In the genomic region with DNA sequence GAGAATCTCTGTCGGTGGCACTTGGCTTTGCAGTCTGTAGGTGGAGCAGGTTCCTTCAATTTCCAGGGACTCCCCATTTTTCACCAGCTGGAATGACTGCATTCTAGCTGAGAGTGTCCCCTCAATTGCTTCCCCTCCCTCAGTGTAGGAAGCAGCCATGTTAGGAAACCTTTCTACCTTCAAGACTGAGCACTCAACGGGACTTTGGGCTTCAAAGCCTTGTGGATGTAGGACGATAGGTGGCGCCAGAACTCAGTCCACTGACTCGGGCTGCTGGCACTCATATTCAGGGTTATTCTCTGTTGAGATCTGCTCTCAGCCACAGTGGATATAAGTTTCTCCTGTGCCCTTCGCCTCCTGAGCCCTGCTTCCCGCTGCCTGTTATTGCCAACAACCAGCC, we compare ENCODE assay signal across 9 mouse cellular contexts. TPM values are rescaled to one million over a fixed set of nuclear protein-coding genes. Genes with fewer than 3 reads are reported as not detected.
DNase-seq lines count a peak whose midpoint lies in the region; ATAC-seq lines count a peak whose summit lies in the region.
"Had no signal": no experiment of that assay in that cellular context is flagged by ENCODE, and none has a peak within 500 bp of the region (broad histone marks: within the 10 kb centered on the region; RNA-seq: fewer than 3 reads in every experiment).

No protein-coding gene starts in this region.

- no peak overlapping the region for H3K9ac ChIP-seq in embryonic facial prominence, embryonic 15.5 days
- H3K9ac ChIP-seq in heart, embryonic 13.5 days, result no peak overlapping the region
- H3K9ac ChIP-seq in lung, embryonic 16.5 days (ENCODE audit: low read length), result no peak overlapping the region

- 0 out of 2 replicates have a peak, but pooled peaks cover 3% of the 10 kb centered on the region for H3K4me1 ChIP-seq in embryonic facial prominence, embryonic 15.5 days
- peaks cover 9% of the 10 kb centered on the region for H3K4me1 ChIP-seq in heart, embryonic 13.5 days
- no peaks in the 10 kb centered on the region; the same call in 1 of the 2 replicates for H3K4me1 ChIP-seq in lung, embryonic 16.5 days (replicated peaks; ENCODE audit: control insufficient read depth, insufficient read depth, low read length)

- no peaks in the 10 kb centered on the region for H3K36me3 ChIP-seq in embryonic facial prominence, embryonic 15.5 days
- no peaks in the 10 kb centered on the region for H3K36me3 ChIP-seq in heart, embryonic 13.5 days
- no peaks in the 10 kb centered on the region for H3K36me3 ChIP-seq in lung, embryonic 16.5 days (ENCODE audit: control insufficient read depth, insufficient read depth, low read length)

- ATAC-seq in embryonic facial prominence, embryonic 15.5 days (ENCODE audit: insufficient number of reproducible peaks, low FRiP score, low TSS enrichment, low read depth), result 0 out of 2 replicates have a peak, but pooled peaks have one; percentile 19
- 0 out of 2 replicates have a peak, but pooled peaks have one; percentile 25 for ATAC-seq in heart, embryonic 13.5 days (ENCODE audit: extremely low read depth, insufficient number of reproducible peaks, low FRiP score, low TSS enrichment)
- peak; percentile 70; the same call in 1 of the 2 replicates for ATAC-seq in lung, embryonic 16.5 days (ENCODE audit: low read depth)

- H3K4me3 ChIP-seq in embryonic facial prominence, embryonic 15.5 days (replicated peaks), result no peak overlapping the region
- no peak overlapping the region for H3K4me3 ChIP-seq in heart, embryonic 13.5 days
- no peak overlapping the region for H3K4me3 ChIP-seq in lung, embryonic 16.5 days (ENCODE audit: low read length)
- H3K4me3 ChIP-seq: erythroblast, embryonic 14.5 days had no signal

- no peak overlapping the region for H3K27ac ChIP-seq in embryonic facial prominence, embryonic 15.5 days (replicated peaks)
- H3K27ac ChIP-seq in heart, embryonic 13.5 days (replicated peaks), result no peak overlapping the region
- H3K27ac ChIP-seq in lung, embryonic 16.5 days (ENCODE audit: low read length), result no peak overlapping the region

- 18% methylated on average over 7 of the region's 7 CpGs for WGBS in embryonic facial prominence, embryonic 15.5 days
- 18% methylated on average over 7 of the region's 7 CpGs for WGBS in heart, embryonic 13.5 days
- 19% methylated on average over 7 of the region's 7 CpGs for WGBS in lung, embryonic 16.5 days

- no peak overlapping the region for H3K4me2 ChIP-seq in embryonic facial prominence, embryonic 15.5 days (replicated peaks)
- no peak overlapping the region for H3K4me2 ChIP-seq in heart, embryonic 13.5 days
- no peak overlapping the region for H3K4me2 ChIP-seq in lung, embryonic 16.5 days (ENCODE audit: low read depth, low read length)

- no peaks in the 10 kb centered on the region for H3K27me3 ChIP-seq in embryonic facial prominence, embryonic 15.5 days
- H3K27me3 ChIP-seq in heart, embryonic 13.5 days (replicated peaks), result no peaks in the 10 kb centered on the region
- no peaks in the 10 kb centered on the region for H3K27me3 ChIP-seq in lung, embryonic 16.5 days (ENCODE audit: control insufficient read depth, insufficient read depth, low read depth, low read length)

- peak; percentile 10 for DNase-seq in CD4-positive helper T cell, adult 2 months (ENCODE audit: low read depth, low spot score)
- peak; percentile 81 to 82 for DNase-seq in adrenal gland, postnatal 36 days
- peak; percentile 84 to 85 for DNase-seq in kidney, postnatal 4 days
- DNase-seq in right cerebral cortex, adult 2 months (ENCODE audit: low spot score in 2 of 2), result peak; percentile 82 to 84
- DNase-seq in urinary bladder, adult 2 months (ENCODE audit: low spot score), result peak; percentile 38

- H3K9me3 ChIP-seq in embryonic facial prominence, embryonic 15.5 days (replicated peaks), result no peaks in the 10 kb centered on the region
- no peaks in the 10 kb centered on the region for H3K9me3 ChIP-seq in heart, embryonic 13.5 days
- H3K9me3 ChIP-seq in lung, embryonic 16.5 days (ENCODE audit: control insufficient read depth, low read length), result no peaks in the 10 kb centered on the region

RNA-seq across cellular contexts. Expression of a gene that starts 8.1 kb away (rescaled TPM):
- 100 to 1,000 TPM; 161 to 356 TPM for total RNA-seq in adrenal gland, postnatal 36 days (2021)
- 339 and 357 TPM in 2 replicates for polyA plus RNA-seq in embryonic facial prominence, embryonic 15.5 days (2015; fragmentation: Nextera tagmentation; extraction: Ambion mirVana)
- 299 and 323 TPM in 2 replicates for polyA plus RNA-seq in heart, embryonic 13.5 days (2015; fragmentation: Nextera tagmentation; extraction: Ambion mirVana)
- polyA plus RNA-seq in lung, embryonic 16.5 days (2015; fragmentation: Nextera tagmentation; extraction: Ambion mirVana), result 111 and 114 TPM in 2 replicates
- polyA plus RNA-seq in urinary bladder, adult 2 months (2012; rRNA removed), result 11.1 and 16.2 TPM in 2 replicates
- polyA plus RNA-seq: erythroblast, embryonic 14.5 days had no signal

Comparison
In these comparisons a context has a peak if more than half of its experiments do, and no peak if none do; other contexts are left out.
1. DNase-seq: peak in every context shown above with its lines; median percentile 84 in kidney, postnatal 4 days; 83 in right cerebral cortex, adult 2 months; 82 in adrenal gland, postnatal 36 days; 38 in urinary bladder, adult 2 months; 10 in CD4-positive helper T cell, adult 2 months.
2. ATAC-seq: peak in every context shown above with its lines; median percentile 70 in lung, embryonic 16.5 days; 25 in heart, embryonic 13.5 days; 19 in embryonic facial prominence, embryonic 15.5 days.